Mouse (Mus musculus) spleen, adult 12 weeks (tissue): ENCODE results near the gene Trf.

ENCODE experiments used
- DNase-seq: peaks from one replicate; pipeline ENCODE4 v3.0.0; 2022; ENCODE audit warnings: low spot score

The Trf gene

DNA sequence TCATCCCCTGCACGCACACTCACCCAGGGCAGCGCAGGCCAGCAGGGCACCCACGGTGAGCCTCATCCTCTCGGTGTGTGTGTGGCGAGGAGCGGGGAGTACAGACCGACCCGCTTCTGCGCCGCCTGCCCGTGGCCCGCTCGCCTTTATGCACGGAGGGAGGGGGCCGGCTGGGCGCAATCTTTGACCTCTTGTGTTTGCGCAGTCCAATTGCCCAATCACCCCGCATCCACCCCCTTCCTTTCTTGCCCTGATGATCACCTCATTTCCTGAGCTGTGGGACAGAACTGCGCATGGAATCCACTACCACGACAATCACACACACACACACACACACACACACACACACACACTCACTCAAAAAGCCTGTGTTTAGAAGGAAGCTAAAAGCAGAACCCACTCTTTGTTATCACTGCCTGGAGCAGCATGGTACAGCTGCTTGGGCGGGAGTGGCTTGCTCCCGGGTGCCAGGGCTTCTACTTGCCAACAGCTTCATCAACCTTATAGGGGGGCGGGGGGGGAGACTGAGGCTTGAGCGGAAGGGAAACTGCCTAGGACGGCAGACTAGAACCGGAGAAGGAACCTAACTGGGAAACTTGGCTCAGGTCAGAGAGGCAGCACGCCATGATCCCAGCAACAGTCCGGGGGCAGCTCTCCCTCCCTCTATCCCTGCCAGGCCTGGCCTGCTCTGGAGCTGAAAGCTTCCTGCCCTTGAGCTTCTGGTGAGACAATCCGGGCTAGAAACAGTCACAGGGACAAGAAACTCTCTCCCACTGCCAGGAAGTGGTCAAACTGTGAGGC is at the start of gene Trf, which contains the start of gene Gm20425:
TSS of gene Trf (minus strand) at position 294 of the 801 bp plus-strand sequence.
TSS of gene Gm20425 (minus strand) at position 157 of the 801 bp plus-strand sequence.
- no peak for DNase-seq

DNA sequence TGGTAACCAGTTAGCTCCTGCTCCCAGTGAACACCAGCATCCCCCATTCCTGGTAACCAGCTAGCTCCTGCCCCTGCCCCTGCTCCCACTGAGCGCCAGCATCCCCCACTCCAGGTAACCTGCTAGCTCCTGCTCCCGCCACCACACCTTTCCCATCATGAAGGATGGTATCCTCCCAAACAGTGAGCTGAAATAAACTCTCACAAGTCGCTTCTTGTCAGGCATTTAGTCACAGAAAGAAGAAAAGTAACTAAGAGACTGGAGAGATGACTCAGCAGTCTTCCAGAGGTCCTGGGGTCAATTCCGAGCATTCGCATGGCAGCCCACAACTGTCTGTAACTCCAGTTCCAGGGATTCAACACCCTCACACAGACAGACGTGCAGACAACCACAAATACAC is 46.6 kb upstream of the Trf start:
- no peak for DNase-seq

DNA sequence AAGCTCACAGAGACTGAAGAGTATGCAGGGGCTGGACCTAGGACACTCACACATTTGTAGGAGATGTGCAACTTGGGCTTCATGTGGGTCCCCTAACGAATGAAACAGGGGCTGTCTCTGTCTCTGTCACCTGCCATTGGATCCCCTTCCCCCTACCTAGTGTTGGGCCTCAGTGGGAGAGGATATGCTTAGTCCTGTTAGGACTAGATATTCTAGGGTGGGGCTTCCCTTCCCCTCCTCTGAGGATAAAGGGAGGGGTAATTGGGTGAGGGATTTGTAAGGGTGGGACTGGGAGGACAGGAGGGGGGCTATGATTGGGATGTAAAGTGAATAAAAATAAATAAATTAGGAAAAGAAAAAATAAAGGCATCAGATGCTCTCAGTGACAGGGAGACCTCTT is 45.4 kb upstream of the Trf start:
- no peak for DNase-seq

GRCm38 (mm10) chr9:103274819-103275218 is 44.6 kb upstream of the Trf start:
- DNase-seq: no peak

GRCm38 (mm10) chr9:103271104-103271503 is 40.9 kb upstream of the Trf start:
- no peak for DNase-seq

DNA sequence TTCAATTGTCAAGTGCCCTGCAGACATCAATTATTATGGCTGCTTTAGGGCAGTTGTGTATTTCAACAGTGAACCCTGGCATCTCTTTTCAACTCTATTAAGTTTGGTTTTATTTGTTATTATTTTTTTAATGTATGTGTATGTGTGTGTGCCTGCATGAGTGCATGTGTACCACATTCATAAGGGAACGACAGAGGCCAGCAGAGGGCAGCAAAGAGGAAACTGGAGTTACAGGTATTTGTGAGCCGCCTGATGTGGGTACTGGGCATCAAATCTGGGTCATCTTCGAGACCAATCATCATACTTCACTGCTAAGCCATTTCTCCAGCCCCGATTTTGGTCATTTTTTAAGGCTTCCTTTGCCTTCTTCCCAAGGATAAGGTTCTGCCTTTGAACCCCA is 35.5 kb upstream of the Trf start:
- peak; percentile 8 for DNase-seq

DNA sequence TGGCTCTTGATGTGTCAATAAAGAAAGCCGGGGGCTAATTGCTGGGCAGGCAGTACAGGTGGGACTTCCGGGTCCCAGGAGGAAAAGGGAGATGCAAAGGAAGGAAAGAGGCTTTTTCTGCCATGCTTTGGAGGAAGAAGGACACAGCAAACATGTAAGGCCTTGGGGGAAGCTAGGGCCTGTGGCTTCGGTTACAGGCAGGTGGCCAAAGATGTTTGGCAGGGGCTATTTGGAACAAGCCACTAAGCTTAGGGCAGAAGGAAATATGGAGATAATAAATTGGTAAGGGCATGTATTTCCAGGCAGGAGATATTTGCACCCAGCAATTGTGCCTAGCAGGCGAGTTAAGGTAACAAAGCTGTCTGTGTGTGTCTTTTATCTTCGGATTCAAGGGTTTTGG is 22.7 kb upstream of the Trf start:
- no peak for DNase-seq

- DNase-seq: no peak
Observed at GRCm38 (mm10) chr9:103248618-103249017, 18.4 kb upstream of the Trf start.

- DNase-seq: no peak
Observed at GRCm38 (mm10) chr9:103246526-103247168, 16.4 kb upstream of the Trf start.

GRCm38 (mm10) chr9:103243640-103244039 is 13.4 kb upstream of the Trf start:
- DNase-seq: no peak

GRCm38 (mm10) chr9:103241206-103241605 is 11.0 kb upstream of the Trf start:
- no peak for DNase-seq

DNA sequence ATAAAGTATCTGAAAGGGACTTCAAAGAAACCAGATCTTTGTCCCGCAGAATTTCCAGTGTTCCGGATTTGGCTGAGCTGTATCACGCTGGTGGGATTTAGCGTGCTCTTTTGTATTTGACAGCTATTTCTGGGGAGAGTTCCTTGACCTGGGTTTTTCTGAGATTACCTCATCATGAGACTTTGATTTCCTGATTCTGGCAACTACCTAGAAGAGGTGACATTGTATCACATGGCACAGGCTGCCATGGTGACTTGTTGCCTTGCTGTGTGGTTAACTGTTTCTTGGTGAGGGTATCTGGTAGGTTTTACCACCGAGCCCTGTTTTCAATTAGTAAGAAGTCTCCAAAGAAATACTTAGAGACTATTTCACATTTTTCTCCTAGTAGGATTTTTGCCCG is 9.2 kb upstream of the Trf start:
- no peak for DNase-seq

DNA sequence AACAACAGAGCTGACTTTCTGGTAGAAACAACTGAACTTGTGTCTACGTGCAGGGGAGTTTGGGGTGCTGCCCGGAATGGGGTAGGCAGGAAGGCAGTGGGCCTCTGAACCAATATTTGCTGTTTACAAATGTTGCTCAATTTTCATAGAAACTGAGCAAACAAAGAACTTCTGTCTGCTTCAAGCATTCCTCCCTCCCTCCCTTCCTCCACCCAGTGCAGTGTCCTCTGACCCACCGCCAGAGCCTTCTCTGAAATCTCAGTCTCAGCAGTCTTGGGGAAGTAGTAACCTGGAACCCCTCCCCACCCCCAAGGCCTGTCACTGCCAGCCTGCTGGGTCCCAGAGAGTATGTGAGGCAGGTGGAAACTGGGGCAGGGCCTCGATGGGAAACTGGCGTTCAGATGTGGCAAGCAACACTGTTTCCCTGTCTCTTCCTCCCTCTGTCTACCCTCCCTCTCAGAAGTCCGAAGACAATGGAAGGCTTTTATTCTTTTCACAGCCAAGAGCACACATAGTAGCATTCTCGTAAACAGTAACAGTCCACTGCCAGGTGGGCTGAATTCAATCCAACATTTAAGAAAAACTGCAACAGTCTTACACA is 4.4 kb upstream of the Trf start:
- DNase-seq: no peak

GRCm38 (mm10) chr9:103234059-103234458 is 3.8 kb upstream of the Trf start:
- DNase-seq: no peak

- no peak for DNase-seq
Observed at GRCm38 (mm10) chr9:103233006-103233395, 2.8 kb upstream of the Trf start.

DNA sequence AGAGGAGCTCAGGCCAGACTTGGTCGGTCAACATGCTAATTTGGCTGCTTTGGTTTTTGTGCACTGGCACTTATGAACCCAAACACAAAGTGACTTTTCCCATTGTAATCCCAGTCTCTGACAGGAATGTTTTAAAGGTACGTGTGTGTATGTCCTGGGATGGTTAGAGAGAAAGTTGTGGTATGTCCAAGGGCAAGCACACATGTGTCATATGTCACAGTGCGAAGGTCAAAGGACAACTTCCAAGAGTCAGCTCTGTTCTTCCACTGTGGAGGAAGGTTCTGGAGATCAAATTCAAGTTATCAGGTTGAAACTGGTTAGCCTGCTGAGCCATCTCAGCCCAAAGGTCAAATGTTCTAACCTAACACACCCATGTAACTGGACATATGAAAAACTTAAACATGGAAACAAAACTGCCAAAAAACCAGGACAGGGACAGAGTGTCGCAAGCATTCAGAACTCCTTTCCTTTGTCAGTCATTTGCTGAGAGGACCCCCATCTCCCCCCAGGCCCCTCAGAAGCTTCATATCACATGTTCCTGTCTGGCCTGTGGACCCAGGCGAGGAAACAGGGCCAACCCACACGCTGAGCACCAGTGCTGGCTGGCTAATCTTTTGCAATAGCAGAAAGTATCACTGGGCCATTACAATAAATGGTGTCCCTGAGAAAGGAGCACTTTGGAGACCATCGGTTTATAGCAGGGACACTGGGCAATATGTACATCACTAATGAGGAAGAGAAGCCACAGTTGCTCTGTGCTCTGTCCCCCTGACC is 2.2 kb upstream of the Trf start:
- no peak for DNase-seq

GRCm38 (mm10) chr9:103229037-103229867 is 992 bp downstream of the Trf start:
- DNase-seq: no peak

DNA sequence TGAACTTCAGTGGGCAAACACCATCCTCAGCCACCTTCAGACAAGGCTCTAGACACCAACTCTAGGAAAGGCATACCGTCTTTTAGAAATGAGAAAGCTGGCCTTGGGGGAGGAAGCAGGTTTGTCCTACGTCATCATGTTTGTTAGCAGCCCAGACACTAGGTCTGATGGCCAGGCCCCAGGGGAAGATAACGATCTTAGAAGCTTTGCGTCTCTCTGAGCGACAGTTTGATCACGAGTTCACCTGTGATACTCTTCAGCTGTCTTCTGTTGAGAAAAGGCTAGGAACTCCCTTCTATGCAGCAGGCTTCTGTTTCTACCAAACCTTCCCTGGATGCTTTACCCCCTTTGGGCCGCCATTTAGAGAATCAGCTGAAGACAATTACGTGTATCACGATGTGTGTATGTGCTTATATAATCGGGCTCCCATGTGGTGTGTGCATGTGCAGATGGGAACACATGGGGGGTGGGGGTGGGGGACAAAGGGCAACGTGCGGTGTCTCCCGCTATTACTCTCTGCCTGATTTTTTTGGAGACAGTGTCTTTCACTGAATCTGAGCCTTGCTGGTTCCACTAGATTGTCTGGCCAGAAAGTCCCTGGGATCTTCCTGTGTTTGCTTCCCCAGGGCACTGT is 1.8 kb downstream of the Trf start:
- DNase-seq: no peak

GRCm38 (mm10) chr9:103227760-103228159 is 2.5 kb downstream of the Trf start:
- DNase-seq: no peak

DNA sequence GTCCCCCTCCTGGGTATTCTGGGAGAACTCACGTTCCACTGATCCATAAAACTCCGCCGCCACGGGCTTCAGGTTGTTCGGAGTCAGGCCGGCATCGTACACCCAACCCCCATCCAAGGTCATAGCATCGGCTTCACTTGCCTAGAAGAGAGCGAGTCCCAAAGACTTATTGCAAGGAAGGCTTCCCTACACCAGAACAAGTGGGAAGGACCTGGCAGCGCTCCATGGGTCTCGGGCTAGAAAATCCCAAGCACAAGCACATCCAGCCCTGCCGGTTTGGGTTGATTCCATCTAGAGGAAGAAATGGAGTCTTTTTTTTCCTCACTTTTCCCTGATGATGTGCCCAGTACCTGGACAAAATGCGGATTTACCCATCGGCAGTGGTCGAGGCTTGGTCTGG is 3.4 kb downstream of the Trf start:
- no peak for DNase-seq

DNA sequence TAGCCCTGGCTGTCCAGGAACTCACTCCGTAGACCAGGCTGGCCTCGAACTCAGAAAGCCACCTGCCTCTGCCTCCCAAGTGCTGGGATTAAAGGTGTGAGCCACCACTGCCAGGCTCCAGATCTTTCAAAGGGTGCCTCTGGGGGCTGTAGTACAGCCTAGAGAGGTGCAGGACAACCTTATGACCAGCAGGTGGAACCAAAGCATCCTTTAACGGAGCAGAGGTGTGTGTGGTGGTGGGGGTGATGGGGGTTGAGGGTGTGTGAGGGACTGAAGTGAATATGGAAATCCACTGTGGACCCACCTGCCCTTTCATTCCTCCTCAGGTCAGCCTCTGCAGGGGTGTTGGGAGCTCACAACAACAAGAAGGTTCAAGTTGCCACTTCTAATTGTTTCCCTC is 4.8 kb downstream of the Trf start:
- DNase-seq: no peak
